Mouse (Mus musculus) MEL (cell line): ENCODE measurements around the gene Gm12166.

Source experiments
- CTCF ChIP-seq, 3 experiments: IDR thresholded peaks in 2 of 3; conservative IDR thresholded peaks in 1 of 3; 2 replicates each; pipeline ENCODE4 v1.5.1; 2011 to 2012; ENCODE audit warnings: low read length in 3 of 3, low read depth in 2 of 3, mild to moderate bottlenecking in 2 of 3, improper control_type of control experiment in 1 of 3, inconsistent platforms in 1 of 3, mixed read lengths in 1 of 3, moderate library complexity in 1 of 3; ENCODE audit not compliant: control insufficient read depth in 1 of 3, insufficient read depth in 1 of 3, poor library complexity in 1 of 3, severe bottlenecking in 1 of 3
- KAT2A ChIP-seq: conservative IDR thresholded peaks from 2 replicates; pipeline ENCODE4 v1.6.1; 2012; ENCODE audit warnings: low read depth, low read length, improper control_type of control experiment, inconsistent platforms
- POLR2A ChIP-seq, 2 experiments: IDR thresholded peaks; 2 replicates each; pipeline ENCODE4 v1.6.1; 2011 to 2012; ENCODE audit warnings: low read length in 2 of 2, mild to moderate bottlenecking in 2 of 2, control low read depth in 1 of 2, improper control_type of control experiment in 1 of 2, low read depth in 1 of 2, moderate library complexity in 1 of 2; ENCODE audit not compliant: control insufficient read depth in 1 of 2, insufficient read depth in 1 of 2, poor library complexity in 1 of 2
- TCF12 ChIP-seq: IDR thresholded peaks from 2 replicates; pipeline ENCODE4 v1.6.1; 2014; ENCODE audit warnings: low read depth, mild to moderate bottlenecking, inconsistent platforms, low read length, improper control_type of control experiment, moderate library complexity

DNA sequence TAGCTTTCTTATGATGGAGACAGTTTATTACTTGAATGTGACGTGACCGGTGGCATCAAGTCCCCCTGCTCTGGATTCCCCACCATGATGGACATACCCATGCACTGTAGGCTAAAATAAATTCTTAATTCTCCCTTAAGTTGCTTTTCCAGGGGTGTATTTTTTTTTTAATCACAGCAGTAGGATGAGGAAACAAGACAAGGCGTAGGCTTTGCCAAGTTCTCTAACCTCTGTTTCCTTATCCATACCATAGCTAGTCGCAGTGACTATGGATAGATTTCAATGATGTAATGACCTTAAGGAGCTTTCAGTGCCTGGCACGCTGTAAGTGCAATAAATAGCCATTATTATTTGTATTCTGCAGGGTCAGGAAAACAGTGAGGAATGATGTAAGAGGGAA lies 25.2 kb upstream of the Gm12166 start:
- no peak for TF ChIP-seq TCF12
- TF ChIP-seq CTCF (IDR thresholded peaks at IDR 0.05 in 2 of 3, conservative IDR thresholded peaks at IDR 0.05 in 1 of 3; ENCODE audit: control insufficient read depth in 1 of 3, insufficient read depth in 1 of 3, low read depth in 2 of 3, low read length in 3 of 3, poor library complexity in 1 of 3, severe bottlenecking in 1 of 3): no peak
- no peak for TF ChIP-seq POLR2A (IDR thresholded peaks at IDR 0.05; ENCODE audit: control insufficient read depth in 1 of 2, insufficient read depth in 1 of 2, low read depth in 1 of 2, low read length in 2 of 2, poor library complexity in 1 of 2)
- no peak for TF ChIP-seq KAT2A
